Mouse (Mus musculus): Measurements from ENCODE around the gene Aldh18a1.

- no peak for TF ChIP-seq CTCF (conservative IDR thresholded peaks at IDR 0.05; ENCODE audit: low read length)
- TF ChIP-seq POU5F1 (IDR thresholded peaks at IDR 0.05; ENCODE audit: borderline replicate concordance, low read length), result no peak
- TF ChIP-seq NANOG (IDR thresholded peaks at IDR 0.05; ENCODE audit: borderline replicate concordance, low read length), result no peak
These were observed 38.6 kb downstream of the Aldh18a1 start for GRCm38 (mm10) chr19:40549516-40550135.

Measured in E14TG2a.4 (cell line).